Mouse (Mus musculus) adrenal gland, adult 18-20 months (tissue): ENCODE measurements around the gene Sav1. TPM values are rescaled to one million over a fixed set of nuclear protein-coding genes. Genes with fewer than 3 reads are reported as not detected.

Experiments used
- DNase-seq, 2 experiments: peaks; one replicate each; pipeline ENCODE4 v3.0.0; 2021 to 2022; ENCODE audit warnings: low spot score in 2 of 2
- total RNA-seq, 2 experiments: library from RNA; stranded (reverse); gene quantifications; 1 replicate in 1 of 2; 2 replicates in 1 of 2; pipeline ENCODE4 v1.2.3; 2021

The Sav1 gene
- total RNA-seq, 2 experiments from 2014 or later, result 51.0 to 54.0 TPM

DNA sequence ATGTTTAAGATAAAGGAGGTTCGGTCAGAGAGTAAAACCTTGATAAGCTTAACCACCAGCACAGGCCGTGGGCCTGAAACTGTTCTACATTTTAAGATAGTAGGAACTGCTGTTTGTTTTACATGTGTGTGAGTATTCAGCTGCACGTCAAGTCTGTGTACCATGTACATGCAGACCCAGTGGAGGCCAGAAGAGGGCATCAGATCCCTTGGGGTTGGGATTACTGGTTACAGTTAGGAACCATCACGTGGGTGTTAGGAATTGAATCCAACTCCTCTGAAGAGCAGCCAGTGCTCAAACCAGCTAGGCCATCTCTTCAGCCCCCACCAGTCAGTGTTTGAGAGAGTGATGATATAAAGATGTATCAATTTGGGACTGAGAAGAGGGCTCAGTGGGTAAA lies 24.3 kb downstream of the Sav1 start:
- peak; percentile 37 to 58 for DNase-seq

DNA sequence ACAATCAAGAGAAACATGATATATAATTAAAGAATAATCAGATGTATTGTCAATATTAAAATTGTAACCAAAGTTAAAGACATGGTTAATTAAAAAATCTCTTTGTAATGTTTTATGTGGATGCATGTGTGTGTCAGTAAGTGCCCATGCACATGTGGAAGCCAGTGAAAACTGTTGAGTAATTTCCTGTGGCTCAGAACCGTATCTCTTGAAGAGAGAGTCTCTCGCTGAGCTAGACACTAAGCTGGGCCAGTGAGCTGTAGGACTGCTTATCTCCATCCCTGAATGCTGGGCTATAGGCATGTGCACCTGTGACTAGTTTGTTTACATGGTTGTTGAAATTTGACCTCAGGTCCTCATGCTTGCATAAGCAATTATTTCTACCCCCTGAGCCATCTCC lies 29.4 kb downstream of the Sav1 start:
- DNase-seq, result no peak

DNA sequence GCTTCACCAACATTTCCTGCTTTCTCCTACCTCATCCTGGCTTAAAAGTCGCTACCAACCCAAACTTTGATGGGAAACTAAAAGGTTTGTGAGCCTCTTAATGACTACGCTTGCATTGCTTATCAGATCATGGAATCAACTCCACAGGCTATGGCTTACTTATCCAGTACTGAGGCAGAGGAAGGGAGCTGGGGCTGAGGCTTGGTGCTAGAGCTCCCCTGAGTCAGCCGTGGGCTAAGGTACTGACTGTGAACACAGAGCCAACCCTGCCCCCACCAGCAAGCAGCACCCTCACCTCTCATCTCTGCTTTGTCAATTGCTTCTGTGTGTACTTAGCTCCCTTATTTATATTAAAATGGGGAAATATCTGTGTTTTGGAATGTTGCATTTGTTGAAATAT lies 39.3 kb downstream of the Sav1 start:
- DNase-seq, result no peak

DNA sequence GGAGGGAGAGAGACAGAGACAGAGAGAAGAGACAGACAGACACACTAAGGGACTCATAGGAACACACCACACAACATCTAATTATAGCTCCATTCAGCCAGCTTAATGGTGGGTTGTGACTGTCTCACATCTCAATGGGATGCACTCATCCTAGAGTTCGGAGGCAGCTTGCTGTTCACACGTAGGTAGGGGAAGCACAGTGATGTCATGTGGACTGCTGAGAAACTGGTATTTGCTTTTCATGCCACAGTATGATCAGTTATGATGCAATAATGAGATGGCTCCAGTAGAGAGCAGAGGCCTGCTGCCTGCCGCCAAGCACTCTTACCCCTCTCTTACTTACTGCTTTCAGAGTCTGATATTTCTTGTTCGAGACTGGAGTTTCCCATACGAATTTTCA lies 40.9 kb downstream of the Sav1 start:
- no peak for DNase-seq

DNA sequence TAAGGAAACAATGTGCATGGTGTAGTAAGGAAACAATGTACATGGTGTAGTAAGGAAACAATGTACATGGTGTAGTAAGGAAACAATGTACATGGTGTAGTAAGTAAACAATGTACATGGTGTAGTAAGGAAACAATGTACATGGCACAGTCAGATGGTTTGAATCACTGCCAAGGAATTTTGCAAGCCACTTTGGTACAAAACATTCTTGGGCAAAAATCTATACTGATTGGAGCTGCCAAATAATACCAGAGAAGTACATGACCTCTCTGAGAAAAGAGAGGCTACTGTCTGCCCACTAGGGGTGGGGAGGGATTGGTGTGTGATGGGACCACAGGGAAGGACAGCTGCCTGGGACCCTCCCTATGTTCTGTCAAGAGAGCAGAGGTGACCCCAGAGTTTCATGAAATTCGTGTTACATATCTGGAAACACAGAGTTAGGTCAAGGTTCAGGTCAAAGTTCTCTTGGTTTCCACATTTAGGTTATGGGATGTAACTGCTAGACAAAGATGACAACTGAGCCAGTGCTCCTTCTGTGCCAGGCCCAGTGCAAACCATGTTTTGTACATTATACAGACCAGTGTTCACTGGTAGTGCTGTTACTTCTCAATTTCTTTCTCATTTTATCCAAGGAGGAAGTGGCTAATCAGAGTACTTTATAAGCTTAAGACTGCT lies 45.0 kb downstream of the Sav1 start:
- no peak for DNase-seq

DNA sequence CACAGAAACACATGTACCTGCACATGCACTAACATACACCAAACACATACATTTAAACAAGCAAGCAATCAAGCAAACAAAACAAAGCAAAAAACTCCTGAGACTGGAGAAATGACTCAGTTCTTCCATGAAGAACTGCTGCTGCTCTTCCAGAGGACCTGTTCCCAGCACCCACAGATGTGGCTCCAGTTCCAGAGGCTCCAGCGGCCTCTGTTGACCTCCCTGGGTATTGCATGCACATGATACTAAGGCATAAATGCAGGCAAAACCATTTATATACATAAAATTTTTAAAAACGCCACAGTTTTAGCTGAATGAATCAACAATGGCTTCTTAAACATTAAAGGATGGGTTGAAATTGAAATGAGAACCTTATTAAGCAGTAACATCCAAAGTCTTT lies 47.5 kb downstream of the Sav1 start:
- no peak for DNase-seq

DNA sequence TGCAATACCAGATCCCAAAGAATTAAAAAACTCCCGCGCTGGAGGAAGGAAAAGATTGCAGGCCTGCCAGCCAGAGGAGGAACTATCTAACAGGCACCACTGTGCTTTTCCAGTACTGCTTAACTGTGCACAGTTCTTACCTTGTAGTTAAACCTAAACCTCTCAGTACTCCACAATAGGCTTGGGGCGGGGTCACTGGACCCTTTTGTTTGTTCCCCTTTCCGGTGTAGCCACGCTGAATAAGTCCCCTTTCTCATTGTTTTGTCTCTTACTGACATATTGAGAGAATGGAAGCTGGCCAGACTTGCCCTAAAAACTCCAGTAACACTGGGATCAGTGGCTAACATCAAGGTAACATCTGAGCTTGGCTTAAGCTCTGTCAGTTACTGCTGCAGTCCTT lies 49.1 kb downstream of the Sav1 start:
- DNase-seq, result no peak

DNA sequence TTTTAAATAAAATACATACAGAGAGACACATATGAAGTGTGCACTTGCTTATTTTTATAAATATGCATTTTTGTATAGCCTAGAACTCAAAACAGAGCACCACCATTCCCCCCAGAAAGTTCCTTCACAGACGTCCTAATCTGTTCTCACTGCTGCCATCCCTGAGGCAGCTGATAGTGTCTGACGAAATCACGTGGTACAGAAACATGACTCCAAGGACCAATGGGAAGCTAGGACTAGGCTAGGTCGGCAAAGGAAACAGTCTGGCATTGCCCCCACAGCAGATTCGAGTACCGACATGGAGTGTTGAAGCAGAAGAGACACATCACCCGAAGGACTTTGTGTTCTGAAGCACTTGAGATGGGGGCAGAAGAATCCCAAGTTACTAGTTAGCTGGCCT lies 60.1 kb downstream of the Sav1 start:
- DNase-seq, result no peak

DNA sequence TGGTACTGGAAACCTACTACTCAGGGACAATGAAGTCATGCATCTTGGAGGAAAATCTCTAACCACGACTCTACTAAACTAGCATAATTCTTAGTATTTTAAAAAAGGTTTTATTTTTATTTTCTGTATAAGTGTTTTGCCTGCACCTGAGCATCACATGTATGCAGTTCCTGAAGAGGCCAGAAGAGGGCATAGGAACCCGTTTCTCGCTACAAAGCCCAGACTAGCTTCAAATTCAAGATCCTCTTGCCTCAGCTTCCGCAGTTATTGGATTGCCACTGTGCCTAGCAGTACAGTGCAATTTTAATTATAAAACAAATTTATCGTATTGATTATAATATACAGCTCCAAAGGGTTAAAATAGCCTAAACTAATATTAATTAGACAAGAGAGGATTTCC lies 62.8 kb downstream of the Sav1 start:
- DNase-seq, result peak; percentile 6 to 33

DNA sequence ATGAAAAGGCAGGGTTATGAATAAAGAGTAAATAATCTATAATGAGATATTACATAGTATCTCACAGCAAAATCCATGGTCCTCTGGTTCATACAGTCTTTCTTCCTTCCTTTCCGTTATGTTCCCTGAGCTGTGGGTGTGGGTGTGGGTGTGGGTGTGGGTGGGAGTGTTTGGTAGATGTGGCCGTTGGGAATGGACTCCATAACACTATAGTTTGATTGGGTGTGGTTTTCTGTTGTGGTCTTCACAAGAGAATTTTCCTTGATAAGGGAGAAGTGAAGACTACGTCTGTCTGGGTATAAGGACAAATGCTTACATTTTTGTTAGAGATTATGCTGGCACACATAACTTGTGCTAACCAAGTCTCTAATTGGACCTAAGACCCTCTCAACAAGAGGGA lies 63.2 kb downstream of the Sav1 start:
- DNase-seq, result no peak

DNA sequence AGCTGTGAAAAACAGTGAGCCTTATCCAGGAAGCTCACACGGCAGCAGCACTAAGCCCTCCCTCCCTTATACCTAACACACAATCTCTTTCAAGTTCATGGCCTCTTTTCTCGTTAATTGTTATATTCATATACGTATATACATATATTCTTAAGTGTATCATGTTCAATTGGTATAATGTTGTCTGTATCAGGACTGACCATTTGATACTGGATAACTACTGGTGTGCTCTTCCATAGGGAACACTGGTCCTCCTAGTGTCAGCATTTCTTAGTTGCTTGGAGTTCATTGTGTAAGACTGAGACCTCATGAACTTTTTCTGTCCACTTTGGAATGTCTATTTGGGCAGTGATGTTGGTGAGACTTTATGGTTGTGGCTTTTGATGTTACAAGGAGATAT lies 63.7 kb downstream of the Sav1 start:
- DNase-seq, result no peak

DNA sequence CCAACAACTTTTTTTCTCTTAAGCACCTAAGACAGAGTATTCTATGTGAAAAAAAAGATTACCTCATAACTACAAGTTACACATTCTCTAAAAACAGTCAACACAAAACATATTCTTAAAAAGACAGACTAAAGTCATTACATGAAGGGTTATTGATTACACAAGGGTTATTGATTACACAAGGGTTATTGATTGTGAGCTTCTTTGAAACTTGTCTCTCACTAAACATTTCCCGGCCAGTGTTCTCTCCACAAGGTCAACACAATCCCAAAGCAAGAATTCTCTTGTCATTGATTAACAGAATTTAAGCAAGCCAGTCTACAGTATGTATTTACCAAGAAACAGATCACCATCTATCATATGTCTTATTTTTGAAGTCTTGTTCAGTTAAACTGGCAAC lies 64.7 kb downstream of the Sav1 start:
- no peak for DNase-seq

DNA sequence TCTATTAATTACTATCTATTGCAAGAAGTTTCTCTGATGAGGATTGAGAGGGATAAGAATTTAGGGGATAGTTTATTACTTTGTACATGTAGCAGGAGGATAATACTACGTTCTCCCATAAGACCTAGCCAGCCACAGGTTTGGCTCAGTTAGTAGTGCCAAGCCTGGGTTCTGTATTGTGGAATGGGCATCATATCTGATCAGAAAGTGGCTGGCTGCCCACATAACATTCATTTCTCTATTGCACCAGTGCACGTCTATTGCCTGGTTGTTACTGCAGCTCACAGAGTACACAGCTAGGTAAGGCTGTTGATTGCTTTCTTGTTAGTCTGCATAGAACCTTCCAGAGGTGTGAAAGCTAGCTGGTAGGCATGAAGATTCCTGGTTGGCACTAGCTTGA lies 68.9 kb downstream of the Sav1 start:
- no peak for DNase-seq

Other genes with a start within 250 kb of the Sav1 start
- 1 to 10 TPM; 1.7 to 2.2 TPM for gene Cdkl1, start 195.7 kb downstream of the Sav1 start, total RNA-seq
- gene Atl1, start 94.4 kb downstream of the Sav1 start, total RNA-seq, result 1 to 10 TPM; 4.9 to 8.9 TPM
- gene Map4k5, start 93.8 kb downstream of the Sav1 start, total RNA-seq, result 10 to 100 TPM; 24.3 to 27.3 TPM
- 10 to 100 TPM; 25.6 to 27.8 TPM for gene Nin, start 126.7 kb upstream of the Sav1 start, total RNA-seq
- gene Abhd12b, start 167.1 kb upstream of the Sav1 start, total RNA-seq, result not detected
- gene Pygl, start 244.5 kb upstream of the Sav1 start, total RNA-seq, result 100 to 1,000 TPM; 140 to 317 TPM